Mouse (Mus musculus) kidney, embryonic 14.5 days (tissue): ENCODE data around the gene Pcbp2. TPM values are rescaled to one million over a fixed set of nuclear protein-coding genes. Genes with fewer than 3 reads are reported as not detected.

Experiments used
- ATAC-seq: fragments of 200-750 bp; cut with Nextera tagmentation; 2 replicates; pipeline ENCODE4 v1.8.0; 2017; ENCODE audit warnings: moderate number of reproducible peaks, mild to moderate bottlenecking, moderate TSS enrichment, moderate library complexity; ENCODE audit not compliant: low FRiP score, low TSS enrichment
- H3K27ac ChIP-seq: fragments of 300-500 bp; sonication (generic); 2 replicates; pipeline ENCODE4 v1.5.1; 2014; ENCODE audit warnings: low read depth, mild to moderate bottlenecking, low read length, moderate library complexity, mixed read lengths
- H3K27me3 ChIP-seq: fragments of 300-500 bp; sonication (generic); 2 replicates; pipeline ENCODE4 v1.6.1; 2014; ENCODE audit warnings: mild to moderate bottlenecking, low read length; ENCODE audit not compliant: control insufficient read depth, insufficient read depth
- H3K36me3 ChIP-seq: fragments of 300-500 bp; sonication (generic); 2 replicates; pipeline ENCODE4 v1.6.1; 2014; ENCODE audit warnings: low read length, mixed read lengths; ENCODE audit not compliant: control insufficient read depth, insufficient read depth
- H3K4me1 ChIP-seq: fragments of 300-500 bp; sonication (generic); 2 replicates; pipeline ENCODE4 v1.6.1; 2014; ENCODE audit warnings: low read length, mixed read lengths; ENCODE audit not compliant: control insufficient read depth, insufficient read depth
- H3K4me2 ChIP-seq: fragments of 300-500 bp; sonication (generic); replicated peaks from 2 replicates; pipeline ENCODE4 v1.6.1; 2014; ENCODE audit warnings: low read depth, mild to moderate bottlenecking, low read length
- H3K4me3 ChIP-seq: fragments of 300-500 bp; sonication (generic); 2 replicates; pipeline ENCODE4 v1.5.1; 2014; ENCODE audit warnings: mild to moderate bottlenecking, low read length
- H3K9ac ChIP-seq: fragments of 300-500 bp; sonication (generic); 2 replicates; pipeline ENCODE4 v1.6.1; 2014; ENCODE audit warnings: low read depth, mild to moderate bottlenecking, low read length, moderate library complexity
- H3K9me3 ChIP-seq: fragments of 300-500 bp; sonication (generic); 2 replicates; pipeline ENCODE4 v1.6.1; 2016; ENCODE audit warnings: low read length; ENCODE audit not compliant: control insufficient read depth
- WGBS: fragments of 180-500 bp; shearing (Covaris S2); extraction: QIAGEN DNeasy Blood & Tissue Kit; methylation state at CpG from one replicate; pipeline ENCODE4 v1.1.7; 2014; 5-methylcytosine and 5-hydroxymethylcytosine counted together
- polyA plus RNA-seq: library from polyadenylated mRNA; unstranded; fragments of >200 nt; fragmentation: Nextera tagmentation; extraction: Ambion mirVana; gene quantifications from 2 replicates; pipeline ENCODE4 v1.2.1, GENCODE M21; 2014

Gene Pcbp2
- 305 and 373 TPM in 2 replicates for polyA plus RNA-seq

DNA sequence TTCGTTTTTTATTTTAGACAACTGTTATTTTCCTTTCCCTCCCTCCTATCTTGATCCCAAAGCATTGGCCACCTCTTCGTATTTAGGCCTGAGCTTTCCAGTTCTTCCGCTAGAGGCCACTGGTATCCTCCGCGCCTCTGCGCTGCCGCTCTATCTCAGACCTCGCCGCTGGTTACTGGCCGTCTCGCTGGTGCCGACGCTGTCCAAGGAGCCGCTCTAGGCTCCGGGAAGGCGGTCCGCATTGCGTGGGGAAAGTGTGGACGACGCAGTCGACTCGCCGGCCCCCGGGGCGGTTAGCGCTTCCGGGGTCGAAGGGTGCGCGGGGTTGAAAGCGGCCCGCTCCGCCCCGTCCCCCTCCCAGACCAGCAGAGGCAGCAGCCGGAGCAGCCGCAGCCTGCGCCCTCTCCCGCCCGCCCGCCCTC is at the start of gene Pcbp2:
Gene Pcbp2, plus strand, starts transcription at position 357 of the 422 bp plus-strand sequence.
- peaks cover 16% of the 10 kb centered on the region for H3K36me3 ChIP-seq
- peak within 1 kb of the TSS; percentile 99 for H3K27ac ChIP-seq
- H3K4me1 ChIP-seq = peaks cover 11% of the 10 kb centered on the region; the same call in 1 of the 2 replicates
- under 1% methylated on average over 27 of the region's 40 CpGs for WGBS
- ATAC-seq = peak; percentile 99
- no peaks in the 10 kb centered on the region for H3K9me3 ChIP-seq
- H3K27me3 ChIP-seq = no peaks in the 10 kb centered on the region
- peak within 1 kb of the TSS; percentile 53 for H3K4me2 ChIP-seq
- H3K9ac ChIP-seq = peak within 1 kb of the TSS; percentile 97
- peak within 1 kb of the TSS; percentile 93 for H3K4me3 ChIP-seq

DNA sequence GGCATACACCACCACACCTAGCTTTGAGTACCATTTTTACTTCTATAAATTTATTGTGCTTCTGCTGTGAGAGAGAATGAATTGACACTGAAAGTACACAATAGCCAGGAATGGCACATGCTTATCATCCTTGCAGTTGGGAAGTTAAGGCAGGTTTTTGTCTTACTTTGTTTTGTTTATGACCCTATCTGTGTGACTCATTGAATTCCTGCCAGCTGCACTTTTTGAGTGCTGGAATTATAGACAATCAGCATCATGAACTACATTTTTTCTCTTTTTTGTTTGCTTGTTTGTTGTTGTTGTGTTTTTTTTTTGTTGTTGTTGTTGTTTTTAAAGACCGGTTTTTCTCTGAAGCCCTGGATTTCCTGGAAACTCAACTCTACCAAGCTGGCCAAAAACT is 49.4 kb upstream of the Pcbp2 start:
- Histone ChIP-seq H3K9me3 (no peaks in the 10 kb centered on the region), H3K9ac (no peak overlapping the region), H3K4me2 (no peak overlapping the region), H3K27ac (peak overlapping the region; percentile 1; the same call in 1 of the 2 replicates), H3K4me1 (no peaks in the 10 kb centered on the region), H3K27me3 (no peaks in the 10 kb centered on the region), H3K36me3 (peaks cover 28% of the 10 kb centered on the region), H3K4me3 (no peak overlapping the region)
- WGBS = 69% methylated on average over 1 of the region's 1 CpGs
- no peak for ATAC-seq

DNA sequence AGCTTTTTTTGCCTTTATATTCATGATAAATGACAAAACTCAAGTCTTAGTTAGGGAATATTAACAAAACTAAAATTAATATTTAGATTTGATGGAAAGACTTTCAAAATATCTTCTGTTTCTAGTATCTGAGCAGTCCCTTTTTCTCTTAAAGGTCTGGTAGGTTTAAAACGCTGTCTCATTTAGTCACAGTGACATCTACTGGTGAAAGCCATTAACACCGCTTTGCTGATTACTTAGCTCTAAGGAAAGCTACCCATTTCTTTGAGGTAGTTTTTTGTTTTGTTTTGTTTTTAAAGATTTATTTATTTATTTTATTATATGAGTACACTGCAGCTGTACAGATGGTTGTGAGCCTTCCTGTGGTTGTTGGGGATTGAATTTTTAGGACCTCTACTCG is 48.9 kb upstream of the Pcbp2 start:
- Histone ChIP-seq H3K27me3 (no peaks in the 10 kb centered on the region), H3K4me3 (no peak overlapping the region), H3K9ac (no peak overlapping the region), H3K36me3 (peaks cover 32% of the 10 kb centered on the region), H3K9me3 (no peaks in the 10 kb centered on the region), H3K27ac (no peak overlapping the region), H3K4me2 (no peak overlapping the region), H3K4me1 (no peaks in the 10 kb centered on the region)
- no peak for ATAC-seq
- 57% methylated on average over 3 of the region's 3 CpGs for WGBS

DNA sequence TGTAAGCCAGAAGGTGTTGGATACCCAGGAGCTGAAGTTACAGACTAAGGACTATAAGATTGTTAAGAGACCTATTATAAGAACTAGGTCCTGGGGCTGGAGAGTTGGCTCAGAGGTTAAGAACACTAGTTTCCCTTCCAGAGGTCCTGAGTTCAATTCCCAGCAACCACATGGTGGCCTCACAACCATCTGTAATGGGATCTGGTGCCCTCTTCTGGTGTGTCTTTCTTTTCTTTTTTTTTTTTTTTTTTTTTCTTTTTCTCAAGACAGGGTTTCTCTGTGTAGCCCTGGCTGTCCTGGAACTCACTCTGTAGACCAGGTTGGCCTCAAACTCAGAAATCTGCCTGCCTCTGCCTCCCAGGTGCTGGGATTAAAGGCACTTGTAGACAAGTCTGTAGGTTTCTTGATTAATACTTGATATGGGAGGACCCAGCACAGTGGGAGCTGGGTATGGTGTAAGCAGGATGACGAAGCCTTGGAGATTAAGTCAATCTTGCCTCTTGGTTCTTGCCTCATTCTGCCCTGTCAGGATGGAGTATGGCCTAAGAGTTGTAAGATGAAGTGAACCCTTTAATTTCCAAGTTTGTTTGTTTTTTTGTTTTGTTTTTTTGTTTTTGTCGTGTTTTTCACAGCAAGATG is 46.6 kb upstream of the Pcbp2 start:
- Histone ChIP-seq H3K27me3 (no peaks in the 10 kb centered on the region), H3K9ac (no peak overlapping the region), H3K4me3 (no peak overlapping the region), H3K4me2 (no peak overlapping the region), H3K27ac (no peak overlapping the region), H3K4me1 (no peaks in the 10 kb centered on the region), H3K36me3 (peaks cover 48% of the 10 kb centered on the region), H3K9me3 (no peaks in the 10 kb centered on the region)
- WGBS = 93% methylated on average over 2 of the region's 2 CpGs
- no peak for ATAC-seq

DNA sequence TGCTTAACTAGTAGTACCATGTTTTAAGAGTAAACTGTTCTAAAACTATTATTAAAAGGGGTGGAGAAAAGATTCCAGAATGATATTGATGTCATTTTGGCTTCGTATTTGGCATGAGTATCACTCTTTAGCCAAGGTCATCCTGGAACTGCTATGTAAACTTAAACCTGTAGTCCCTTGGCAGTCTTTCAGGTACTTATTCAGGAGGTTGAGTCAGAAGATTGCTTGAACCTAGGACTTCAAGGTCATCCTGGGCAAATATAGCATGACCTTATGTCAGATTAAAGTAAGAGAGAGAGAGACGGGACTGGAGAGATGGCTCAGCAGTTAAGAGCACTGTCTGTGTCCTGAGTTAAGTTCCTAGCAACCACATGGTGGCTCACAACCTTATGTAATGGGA is 45.7 kb upstream of the Pcbp2 start:
- Histone ChIP-seq H3K36me3 (peaks cover 52% of the 10 kb centered on the region), H3K9me3 (no peaks in the 10 kb centered on the region), H3K4me1 (no peaks in the 10 kb centered on the region), H3K4me3 (no peak overlapping the region), H3K9ac (no peak overlapping the region), H3K27me3 (no peaks in the 10 kb centered on the region), H3K4me2 (no peak overlapping the region), H3K27ac (no peak overlapping the region)
- ATAC-seq = no peak
- WGBS = 88% methylated on average over 2 of the region's 2 CpGs

DNA sequence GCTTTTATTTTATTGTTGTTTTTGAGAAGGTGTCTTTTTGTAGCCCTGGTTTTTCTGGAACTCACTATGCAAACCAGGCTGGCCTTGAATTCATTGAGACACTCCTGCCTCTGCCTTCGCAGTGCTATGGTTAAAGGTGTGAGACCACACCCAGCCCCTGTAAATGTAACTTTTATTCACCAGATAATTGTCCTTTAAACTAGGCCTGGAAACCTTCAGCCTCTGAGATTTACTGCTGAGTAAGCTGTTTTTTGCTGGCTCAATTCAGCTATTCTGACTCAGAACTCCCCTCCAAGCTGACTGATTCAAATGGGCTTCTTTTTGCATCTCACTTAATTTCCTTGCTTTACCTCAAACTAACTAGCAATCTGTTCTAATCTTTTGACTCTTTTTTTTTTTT is 43.4 kb upstream of the Pcbp2 start:
- no peak for ATAC-seq
- Histone ChIP-seq H3K27ac (no peak overlapping the region), H3K4me3 (no peak overlapping the region), H3K9ac (no peak overlapping the region), H3K9me3 (no peaks in the 10 kb centered on the region), H3K4me2 (no peak overlapping the region), H3K36me3 (peaks cover 74% of the 10 kb centered on the region), H3K27me3 (no peaks in the 10 kb centered on the region), H3K4me1 (no peaks in the 10 kb centered on the region)
- WGBS = 100% methylated on average over 1 of the region's 1 CpGs

DNA sequence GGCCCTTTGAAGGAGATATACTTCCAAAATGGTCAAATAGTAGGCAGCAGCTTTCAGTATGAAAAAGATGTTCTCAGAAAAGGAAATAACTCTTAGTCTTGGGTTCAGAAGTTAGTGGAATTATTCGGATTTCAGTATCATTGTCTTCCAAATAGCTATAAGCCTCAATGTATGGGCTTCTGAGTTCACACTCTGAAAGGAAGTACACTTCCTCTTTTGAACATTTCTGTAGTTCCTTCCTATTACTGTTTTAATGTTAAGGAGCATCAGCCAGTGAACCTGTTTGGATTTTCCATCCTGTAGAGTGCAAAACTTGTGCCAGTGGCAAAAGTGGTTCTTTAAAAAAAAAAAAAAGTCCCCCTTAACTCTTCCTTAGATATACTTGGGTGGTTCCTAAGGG is 38.3 kb upstream of the Pcbp2 start:
- no peak for ATAC-seq
- Histone ChIP-seq H3K36me3 (peaks cover 79% of the 10 kb centered on the region), H3K9ac (no peak overlapping the region), H3K4me3 (no peak overlapping the region), H3K4me1 (no peaks in the 10 kb centered on the region), H3K27ac (no peak overlapping the region), H3K27me3 (no peaks in the 10 kb centered on the region), H3K9me3 (no peaks in the 10 kb centered on the region), H3K4me2 (no peak overlapping the region)
- WGBS = 87% methylated on average over 1 of the region's 1 CpGs

DNA sequence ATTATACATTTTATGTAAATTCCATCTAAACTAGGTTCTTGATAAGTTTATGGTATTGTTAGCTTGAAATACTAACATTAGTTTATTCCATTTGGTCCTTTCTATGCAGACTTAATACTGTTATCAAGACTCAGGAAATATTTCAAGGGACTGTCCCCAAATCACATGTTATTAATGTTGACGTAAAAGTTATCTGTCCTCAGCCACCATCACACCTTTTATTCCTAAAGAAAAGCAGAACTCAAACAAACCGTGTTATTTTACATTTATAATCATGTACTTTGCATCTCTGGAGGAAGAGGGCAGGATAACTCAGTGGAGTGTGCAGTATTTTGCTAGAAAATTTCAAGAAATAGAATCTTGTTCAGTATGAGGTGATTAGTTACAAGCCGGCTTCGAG is 37.2 kb upstream of the Pcbp2 start:
- 98% methylated on average over 4 of the region's 4 CpGs for WGBS
- Histone ChIP-seq H3K4me1 (no peaks in the 10 kb centered on the region), H3K36me3 (peaks cover 72% of the 10 kb centered on the region)

DNA sequence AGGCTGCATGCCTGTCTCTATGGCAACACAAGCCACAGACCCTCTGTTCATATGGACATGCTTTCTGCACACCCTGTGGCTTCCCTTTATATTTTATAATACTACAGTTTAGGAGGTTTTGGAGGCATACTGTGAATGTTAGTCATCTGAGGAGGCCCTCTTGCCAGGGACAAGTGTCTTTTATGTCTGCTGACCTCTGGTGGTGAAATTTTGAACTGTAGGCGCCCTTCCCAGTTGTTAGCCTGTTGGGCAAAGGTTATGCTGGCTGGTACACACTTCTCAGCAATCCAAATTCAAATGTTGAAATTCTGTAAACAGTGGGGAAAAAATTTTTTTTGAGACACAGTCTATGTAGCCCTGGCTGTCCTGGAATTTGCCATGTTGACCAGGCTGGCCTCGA is 27.8 kb upstream of the Pcbp2 start:
- Histone ChIP-seq H3K9me3 (no peaks in the 10 kb centered on the region), H3K9ac (no peak overlapping the region), H3K4me3 (no peak overlapping the region), H3K27ac (no peak overlapping the region), H3K4me1 (no peaks in the 10 kb centered on the region), H3K4me2 (no peak overlapping the region), H3K36me3 (peaks cover 4% of the 10 kb centered on the region; the same call in 1 of the 2 replicates), H3K27me3 (no peaks in the 10 kb centered on the region)
- no peak for ATAC-seq
- WGBS = 50% methylated on average over 2 of the region's 2 CpGs

More for the DNA sequence above, 37.2 kb upstream of the Pcbp2 start:
- Histone ChIP-seq H3K9ac (no peak overlapping the region), H3K27ac (no peak overlapping the region), H3K4me2 (no peak overlapping the region), H3K4me3 (no peak overlapping the region), H3K9me3 (no peaks in the 10 kb centered on the region), H3K27me3 (no peaks in the 10 kb centered on the region)
- ATAC-seq = no peak
